Mouse (Mus musculus): ENCODE results near the gene Ick. TPM values are rescaled to one million over a fixed set of nuclear protein-coding genes. Genes with fewer than 3 reads are reported as not detected.
"Not testable (repeated sequence)": the region's sequence is repeated elsewhere in the genome, so short reads cannot be mapped to it uniquely, and the experiment has no call there.

The Ick gene
- total and polyA plus RNA-seq, 3 experiments, result 16.9 to 20.1 (median 18.7) TPM

DNA sequence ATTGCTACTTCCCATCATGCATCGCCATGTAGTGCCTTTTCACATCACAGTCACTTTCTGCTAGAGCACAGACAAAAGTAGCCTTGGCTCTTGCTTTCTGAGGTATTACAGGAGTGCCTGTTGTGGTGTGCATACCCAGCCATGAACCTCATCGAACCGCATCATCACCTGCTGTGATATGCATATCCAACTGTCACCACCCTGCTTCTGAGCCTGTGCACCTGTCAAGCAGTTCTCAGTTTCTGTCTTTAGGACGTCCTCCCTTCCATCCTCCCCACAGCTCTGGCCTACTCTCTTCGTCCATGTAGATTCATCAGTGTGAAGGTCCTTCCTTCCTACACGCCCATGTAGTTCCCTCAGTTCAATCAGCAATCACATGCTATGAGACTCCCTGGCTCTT, 39.2 kb downstream of the Ick start:
- no peak for DNase-seq

DNA sequence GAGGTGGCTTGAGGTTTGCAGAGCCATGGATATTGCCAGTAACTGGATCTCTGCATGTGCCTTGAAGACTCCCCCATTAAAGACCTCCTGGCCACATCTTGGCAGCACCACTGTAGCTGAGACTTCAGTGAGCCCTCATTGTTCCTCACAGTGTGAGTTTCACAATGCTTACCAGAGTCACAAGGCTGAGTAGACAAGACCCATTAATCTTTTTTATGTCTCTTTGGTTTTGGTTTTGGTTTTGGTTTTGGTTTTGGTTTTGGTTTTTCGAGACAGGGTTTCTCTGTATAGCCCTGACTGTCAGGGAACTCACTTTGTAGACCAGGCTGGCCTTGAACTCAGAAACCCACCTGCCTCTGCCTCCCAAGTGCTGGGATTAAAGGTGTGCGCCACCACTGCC, 40.8 kb downstream of the Ick start:
- peak; percentile 35 for DNase-seq

DNA sequence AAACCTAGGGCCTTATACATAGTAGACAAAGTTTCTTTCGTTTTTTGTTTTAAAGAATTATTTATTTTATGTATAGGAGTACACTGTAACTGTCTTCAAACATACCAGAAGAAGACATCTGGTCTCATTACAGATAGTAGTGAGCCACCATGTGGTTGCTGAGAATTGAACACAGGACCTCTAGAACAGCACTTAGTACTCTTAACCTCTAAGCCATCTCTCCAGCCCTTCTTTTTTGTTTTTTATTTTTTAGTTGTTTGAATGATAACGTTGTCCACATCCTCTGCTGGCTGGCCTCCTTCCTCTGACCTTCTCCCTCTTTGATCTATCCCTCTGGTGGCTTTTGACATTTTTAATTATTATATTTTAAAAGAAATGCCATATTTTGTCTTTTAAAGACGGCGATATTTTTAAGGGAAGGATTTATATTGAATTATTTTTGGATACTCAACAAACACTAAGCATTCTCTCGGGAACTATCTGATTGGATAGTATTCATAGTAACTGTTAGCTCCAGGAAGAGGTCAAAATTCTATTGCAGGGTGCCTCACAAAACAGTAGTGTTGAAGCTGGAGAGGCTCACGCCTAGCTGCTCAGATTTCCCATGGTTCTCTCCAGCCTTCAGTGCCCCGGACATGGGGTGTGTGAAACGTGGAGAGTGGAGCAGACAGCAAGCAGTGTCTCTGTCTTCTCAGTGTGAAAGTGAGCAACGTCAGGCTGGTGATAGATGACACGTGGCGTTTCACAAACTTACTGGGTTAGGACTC, 45.4 kb downstream of the Ick start:
- DNase-seq, result no peak

DNA sequence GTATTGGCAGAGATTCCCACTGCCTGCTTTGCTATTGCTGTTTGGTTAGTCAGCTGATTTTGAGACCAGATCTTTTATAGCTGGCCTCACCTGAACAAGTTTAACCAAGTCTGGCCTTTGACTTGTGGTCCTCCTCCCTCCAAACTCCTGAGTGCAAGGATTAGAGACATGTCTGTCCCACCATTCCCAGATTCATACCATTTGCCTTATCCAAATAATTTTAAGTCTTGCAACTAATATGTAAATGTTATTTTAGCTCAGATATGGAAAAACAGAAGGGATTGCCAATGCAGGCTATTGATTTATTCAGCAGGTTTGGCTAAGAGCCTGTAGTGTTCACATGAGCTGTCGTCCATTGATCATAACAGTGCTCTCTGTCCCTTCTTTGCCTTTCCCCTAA, 48.2 kb downstream of the Ick start:
- DNase-seq, result no peak

DNA sequence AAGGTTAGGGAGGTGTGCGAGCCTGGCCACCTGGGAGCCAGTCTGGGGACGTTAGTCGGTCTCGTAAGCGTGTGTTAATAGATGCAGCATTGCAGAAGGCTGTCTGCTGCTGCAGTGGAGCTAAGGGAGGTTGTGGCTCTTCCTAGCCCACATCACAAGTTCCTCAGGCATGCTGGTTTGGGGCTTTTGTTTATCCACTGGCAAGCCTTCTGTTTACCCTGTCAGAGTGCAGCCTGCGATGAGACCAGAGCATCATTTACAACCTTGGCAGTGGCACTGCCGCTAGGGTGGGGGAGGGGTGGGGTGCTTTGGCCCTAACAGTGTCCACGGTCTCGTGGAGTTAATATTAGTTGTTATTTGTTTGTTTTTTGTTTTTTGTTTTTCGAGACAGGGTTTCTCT, 54.3 kb downstream of the Ick start:
- DNase-seq, result no peak

DNA sequence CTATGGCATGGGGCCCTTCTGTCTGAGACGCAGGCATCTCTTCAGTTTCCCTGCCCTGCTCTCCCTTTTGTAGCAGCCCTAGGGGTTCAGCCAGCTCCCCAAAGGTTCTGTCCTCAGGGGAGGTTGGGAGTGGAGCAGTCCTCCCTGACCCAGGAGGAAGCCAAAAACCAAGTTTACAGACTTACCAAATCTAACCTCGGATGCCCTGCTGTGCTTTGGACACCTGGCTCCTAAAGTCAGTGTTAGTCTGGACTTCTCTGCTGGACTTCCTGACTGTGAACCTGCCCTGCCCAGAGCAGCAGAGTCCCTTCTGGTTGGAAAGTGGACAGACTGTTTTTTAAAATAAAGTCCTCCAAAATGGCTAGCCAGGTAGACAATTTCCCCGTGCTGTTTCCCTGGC, 55.7 kb downstream of the Ick start:
- DNase-seq, result no peak

DNA sequence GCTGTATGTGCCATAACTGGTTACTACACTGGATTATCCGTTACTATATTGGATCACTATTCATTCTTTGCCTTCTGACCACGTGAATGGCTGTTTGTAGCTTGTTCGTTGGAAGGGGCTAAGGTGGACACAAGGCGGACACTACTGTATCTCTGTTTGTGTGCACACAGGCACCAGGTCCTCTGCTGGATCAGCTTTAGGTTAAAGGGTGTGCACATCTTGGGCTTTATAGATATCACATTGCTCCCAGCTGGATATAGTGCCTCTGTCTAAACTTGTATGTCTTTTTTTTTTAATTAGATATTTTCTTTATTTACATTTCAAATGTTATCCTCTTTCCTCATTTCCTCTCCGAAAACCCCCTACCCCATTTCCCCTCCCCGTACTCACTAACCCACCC, 56.5 kb downstream of the Ick start:
- no peak for DNase-seq

DNA sequence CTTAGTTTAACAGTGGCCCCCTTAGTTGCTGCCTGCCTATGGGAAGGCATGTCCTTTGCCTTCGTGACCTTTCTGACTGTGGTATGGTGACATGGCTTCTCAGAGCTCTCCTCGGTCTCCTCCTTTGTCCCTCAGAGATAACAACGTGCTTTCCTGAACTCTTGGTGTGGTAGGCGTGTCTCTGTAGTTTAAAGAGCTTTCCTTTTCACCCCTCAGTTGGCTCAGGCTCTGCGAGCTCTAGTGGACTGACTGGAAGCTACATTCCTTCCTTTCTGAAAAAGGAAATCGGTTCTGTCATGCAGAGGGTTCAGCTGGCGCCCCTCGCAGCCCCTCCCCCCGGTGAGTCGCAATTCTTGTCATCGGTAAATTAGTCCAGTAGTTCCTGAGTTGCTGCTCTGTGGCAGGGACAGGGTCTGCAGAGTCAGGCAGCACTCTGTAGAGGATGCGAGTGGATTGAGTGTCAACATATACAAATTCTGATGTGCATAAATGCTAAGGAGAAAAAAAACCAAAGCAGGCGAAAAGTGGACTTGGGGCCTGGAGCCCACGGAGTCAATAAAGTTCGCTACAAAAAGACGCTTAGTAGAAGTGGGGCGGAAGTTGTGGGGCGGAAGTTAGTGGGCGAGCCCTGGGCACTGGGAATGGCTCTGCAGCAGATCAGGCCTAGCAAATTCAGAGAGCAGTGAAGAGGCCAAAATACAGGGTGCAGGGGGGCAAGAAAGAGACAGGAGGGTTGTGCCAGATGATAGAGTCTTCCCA, 57.9 kb downstream of the Ick start:
- DNase-seq, result no peak

DNA sequence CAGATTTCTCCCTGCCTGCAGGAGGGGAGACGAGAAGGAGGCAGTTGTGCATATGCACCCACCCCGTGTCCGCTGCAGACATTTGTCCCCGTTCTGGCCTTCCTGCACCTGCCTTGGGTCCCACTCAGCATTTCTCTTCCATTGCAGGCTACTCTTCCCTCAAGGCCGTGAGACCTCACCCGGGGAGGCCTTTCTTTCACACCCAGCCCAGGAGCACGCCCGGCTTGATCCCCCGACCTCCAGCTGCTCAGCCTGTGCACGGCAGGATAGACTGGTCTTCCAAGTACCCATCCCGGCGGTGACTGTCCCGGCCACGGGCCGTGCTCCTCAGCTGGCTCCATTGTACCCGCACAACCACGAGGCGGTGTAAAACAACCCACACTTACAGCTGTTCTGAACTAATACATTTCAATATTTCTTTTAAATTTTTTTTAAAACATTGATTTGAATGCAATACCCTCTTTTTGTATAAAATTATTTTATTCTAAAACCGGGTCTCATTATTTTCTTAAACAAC, 58.5 kb downstream of the Ick start:
- DNase-seq, result no peak

DNA sequence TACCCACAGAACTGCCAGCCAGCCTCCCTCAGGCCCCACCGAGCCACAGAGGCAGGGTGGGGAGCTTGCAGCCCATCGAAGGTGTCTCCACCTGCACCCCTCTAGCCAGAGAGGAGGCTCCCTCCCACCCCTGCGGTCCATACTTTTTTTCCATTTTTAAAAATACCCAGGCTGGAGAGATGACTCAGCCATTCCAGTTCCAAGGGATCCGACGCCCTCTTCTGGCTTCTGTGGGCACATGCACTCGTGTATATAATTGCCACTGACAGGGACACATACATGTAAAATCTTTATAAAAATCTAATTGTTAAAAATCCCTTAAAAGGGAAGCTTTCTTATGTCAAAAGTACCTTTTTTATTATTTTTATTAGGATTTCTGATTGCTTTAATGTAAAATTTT, 59.9 kb downstream of the Ick start:
- no peak for DNase-seq

DNA sequence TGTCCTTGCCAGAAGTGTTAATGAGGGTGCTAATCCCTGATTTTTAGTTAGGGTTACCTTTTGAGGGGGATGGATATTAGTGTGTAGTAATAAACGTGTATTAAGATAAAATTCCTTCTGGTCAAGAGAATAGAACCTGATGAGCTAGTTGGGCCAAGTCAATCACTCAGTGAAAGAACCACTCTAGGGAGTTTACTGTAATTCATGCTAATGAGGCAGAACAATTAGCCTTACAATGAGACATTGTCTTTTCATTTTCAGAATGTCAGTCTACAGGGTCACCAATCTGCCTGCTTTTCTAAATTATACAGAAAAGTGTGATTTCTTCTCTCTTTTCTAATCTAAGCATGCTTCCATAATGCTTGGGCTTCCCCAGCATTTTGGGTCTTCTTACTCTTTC, 65.0 kb downstream of the Ick start:
- DNase-seq, result no peak

DNA sequence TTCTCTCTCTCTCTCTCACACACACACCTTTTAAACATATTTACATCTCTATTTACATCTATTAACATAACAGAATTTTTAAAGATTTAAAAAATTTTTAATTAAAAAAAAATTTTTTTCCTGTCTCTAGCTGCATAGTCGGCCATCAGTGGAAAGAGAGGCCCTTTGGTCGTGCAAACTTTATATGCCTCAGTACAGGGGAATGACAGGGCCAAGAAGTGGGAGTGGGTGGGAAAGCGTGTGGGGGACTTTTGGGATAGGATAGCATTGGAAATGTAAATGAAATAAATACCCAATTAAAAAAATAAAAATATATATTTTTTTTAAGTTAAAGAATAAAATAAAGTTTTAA, 65.9 kb downstream of the Ick start:
- DNase-seq, result not testable (repeated sequence)

DNA sequence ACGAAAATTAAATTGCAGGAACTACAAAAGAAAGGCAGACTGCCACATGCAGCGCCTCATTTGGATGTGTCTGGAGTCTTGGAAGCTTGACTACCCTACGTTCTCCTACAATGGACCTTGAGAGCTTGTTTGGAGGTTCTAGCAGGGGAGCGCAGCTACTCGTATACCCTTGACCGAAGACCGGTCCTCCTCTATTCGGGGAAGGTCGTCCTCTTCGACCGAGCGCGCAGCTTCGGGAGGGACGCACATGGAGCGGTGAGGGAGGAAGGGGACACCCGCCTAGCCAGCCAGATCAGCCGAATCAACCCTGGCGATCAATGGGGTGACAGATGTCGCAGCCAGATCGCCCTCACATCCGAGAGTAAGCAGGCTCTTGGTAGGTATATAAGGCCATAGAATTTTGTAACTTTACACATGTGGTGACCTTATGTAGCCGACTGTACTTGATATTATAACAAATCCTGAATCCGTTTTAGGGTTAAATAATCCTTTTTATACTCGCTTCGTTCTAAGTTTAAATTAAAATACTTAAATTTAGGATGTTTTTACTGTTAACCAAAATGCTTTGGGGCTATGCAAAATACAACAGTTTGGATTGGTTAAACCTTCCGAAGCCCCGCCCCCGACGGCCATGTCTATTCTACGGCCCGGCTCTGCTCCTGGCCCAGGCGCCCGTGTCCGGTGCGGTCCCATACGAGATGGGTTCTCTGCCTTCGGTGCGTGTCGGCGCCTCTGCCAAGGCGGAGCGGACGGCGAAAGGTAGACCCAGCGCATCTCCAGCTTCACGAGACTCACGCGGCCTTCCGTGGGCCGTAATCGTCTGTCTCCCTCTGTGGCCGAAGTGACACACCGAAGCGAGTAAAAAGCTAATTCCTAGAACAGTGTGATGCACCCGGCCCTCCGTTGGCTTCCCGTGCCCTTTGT, 66.5 kb downstream of the Ick start:
- peak; percentile 96 for DNase-seq

DNA sequence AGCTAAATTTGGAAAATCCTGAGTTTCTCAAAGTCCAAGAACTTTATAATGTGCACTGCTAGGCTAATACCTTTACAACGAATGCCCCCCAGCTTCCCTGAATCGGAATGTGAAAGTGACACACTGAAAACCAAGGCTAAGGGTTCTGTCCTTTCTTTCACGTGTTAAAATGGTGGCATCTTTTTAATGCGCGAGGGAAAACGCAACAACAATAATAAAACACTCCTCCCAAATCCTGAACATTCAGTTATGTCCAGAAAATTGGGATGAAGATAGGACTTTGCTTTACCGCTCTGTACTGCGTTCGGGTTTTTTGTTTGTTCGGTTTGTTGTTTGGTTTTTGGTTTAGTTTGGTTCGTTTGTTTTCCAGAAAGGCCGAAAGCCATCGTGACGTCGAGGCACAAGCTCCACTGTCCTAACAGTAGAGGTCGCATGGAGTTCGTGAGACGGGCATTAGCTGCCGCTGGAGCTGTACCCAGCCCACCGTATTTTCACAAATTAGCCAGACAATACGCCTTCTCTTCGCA, 67.3 kb downstream of the Ick start:
- peak; percentile 73 for DNase-seq

DNA sequence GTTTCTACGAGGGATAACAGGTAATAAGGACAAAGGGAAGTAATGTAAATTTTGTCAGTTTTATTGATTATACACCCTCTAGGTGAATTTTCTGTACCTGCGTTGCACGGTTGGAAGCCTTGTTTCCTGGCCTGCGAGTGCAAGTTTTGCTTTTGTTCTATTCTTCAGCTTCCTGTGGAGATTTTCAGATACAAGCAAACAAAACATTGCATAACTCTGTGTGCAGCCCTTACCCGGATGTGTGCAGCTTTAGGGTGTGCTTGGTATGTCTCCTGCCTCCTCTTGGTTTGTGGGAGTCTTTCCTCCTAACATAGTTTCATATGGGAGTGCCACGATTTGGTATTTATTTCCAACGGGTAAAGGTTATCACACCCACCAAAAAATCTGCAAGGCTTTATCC, 67.8 kb downstream of the Ick start:
- DNase-seq, result no peak

DNA sequence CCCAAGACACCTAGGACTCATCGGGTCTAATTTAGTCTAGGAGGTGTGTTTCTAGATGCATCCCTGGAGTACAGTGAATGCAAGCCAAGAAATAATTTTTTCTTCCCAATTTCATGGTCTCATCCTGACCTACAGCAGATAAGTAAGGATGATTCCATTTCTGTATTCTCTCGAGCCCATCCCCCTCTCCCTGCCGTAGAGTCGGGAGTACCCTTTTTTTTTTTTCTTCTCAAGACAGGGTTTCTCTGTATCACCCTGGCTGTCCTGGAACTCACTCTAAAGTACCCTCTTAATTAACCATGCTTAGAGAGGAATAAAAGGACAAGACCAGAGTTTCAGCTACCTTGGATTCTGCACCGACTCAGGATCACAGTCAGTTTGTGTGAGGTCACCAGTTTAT, 69.2 kb downstream of the Ick start:
- DNase-seq, result no peak

DNA sequence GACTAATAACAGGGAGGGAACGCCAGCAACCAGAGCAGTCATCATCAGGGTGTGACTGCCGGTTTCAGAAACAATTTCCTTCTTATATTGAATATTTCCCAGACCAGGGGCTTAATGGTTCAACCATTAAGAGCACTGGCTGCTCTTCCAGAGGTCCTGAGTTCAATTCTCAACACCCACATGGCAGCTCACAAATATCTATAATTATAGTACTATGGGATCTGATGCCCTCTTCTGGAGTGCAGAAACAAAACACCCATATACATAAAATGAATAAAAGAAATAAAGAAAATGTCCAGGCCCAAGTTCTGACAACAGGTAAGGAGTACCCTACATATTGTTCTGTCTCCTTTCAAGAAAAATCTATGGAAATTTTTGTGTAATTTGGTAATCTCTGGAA, 70.1 kb downstream of the Ick start:
- DNase-seq, result no peak

DNA sequence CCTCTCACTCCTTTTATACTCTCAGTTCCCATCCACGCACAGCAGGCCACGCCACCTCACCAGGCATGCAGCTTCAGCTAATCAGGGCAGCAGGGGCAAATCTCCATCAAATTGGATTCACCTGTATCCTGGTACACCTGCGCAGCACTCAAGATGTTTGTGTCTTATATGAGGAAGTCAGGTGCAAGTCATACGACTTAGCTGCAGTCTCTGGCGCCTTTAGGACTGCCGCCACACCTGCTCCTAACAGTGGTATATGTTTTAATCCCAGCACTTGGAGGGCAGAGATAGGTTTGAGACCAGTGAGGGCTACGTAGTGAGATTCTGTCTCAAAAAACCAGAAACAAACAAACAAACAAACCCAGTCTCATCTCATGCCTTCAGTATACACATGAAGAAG, 73.5 kb downstream of the Ick start, which contains the start of gene Gsta4:
TSS of gene Gsta4 (plus strand) at position 301 of the 400 bp plus-strand sequence.
- not testable (repeated sequence) for DNase-seq

DNA sequence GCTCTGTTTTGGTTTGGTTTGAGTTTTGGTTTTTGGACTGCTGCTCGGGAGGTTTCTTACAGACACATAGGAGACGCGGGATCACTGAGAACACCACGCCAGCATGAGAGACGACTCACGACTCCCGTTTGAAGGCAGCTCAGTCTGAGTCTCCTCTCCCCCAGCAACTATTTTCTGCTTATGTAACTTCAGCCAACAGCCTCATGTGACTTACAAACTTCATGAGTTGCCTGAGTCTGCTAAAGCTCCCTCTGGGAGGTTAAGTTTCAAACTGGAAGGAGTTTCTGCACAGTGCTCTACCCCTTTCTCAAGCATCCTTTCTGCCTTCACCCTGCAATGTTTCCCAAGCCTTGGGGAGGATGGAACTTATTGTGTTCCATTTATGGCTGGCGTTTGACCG, 76.7 kb downstream of the Ick start:
- no peak for DNase-seq

DNA sequence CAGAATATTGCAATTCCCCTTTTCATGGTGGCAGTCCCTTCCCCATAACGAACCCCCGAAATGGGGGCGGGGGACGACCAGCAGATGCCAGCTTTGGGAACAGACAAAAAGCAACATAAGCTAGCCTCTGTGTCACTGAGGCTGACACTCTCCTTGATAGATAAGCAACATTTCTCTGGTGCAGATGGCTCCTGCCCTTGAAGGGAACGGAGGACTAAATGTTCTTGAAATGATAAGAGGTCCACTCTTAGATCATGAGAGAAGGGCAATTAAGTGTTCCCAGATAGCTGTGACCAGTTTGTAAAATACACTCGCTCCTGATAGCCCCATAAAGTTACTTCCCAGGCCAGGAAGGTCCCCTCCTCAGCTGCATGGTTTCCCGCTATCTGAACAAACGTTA, 79.9 kb downstream of the Ick start:
- DNase-seq, result no peak

DNA sequence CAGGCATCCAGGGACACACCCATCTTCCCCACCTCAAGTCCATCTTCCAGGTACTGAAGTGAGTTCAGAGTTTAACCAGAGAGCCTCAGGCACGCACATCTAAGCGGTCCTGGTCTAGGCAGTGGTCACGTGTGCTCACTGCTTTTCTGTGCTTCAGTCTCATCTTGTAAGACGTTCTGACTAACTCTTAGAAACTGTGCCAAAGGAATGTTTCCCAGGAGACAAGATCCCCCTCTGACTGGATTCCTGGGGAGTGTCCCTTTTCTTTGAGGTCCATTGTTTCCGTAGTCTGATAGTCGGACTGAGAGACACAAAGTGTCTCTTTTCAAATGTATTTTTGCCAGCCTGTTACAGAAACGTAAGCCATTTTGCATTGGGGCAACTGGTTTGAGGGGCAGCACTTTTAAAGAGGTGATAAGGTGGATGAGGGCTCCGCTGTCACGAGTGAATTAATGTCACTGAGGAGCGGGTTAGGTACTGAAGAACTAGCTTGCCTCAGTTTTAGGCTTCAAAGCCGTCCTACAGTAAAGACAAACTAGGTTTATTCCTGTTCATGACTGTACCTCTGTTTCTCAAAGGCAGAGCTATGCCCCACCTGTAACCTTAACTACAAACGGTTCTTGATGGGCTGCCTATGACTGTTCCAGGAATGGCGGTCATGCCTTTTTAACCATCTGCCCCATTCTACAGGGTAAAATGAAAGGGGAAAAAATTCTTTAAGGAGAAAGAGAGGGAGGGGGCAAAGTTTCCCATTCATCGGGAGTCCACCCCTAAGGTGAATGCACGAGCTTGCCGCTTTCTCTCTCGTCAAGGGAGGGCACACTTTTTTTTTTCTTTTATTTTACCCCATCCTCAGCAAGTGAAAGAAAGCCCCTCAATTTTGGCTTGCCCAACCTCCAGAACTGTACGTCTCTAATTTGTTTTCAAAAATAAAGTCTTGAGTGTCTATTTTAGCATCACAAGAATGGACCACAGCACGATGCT, 82.0 kb downstream of the Ick start:
- DNase-seq, result no peak
